Mouse (Mus musculus): ENCODE results near the gene Bfar. TPM values are rescaled to one million over a fixed set of nuclear protein-coding genes. Genes with fewer than 3 reads are reported as not detected.

Bfar gene
- total and polyA plus RNA-seq, 3 experiments, result 43.1 to 44.4 (median 43.9) TPM

GRCm38 (mm10) chr16:13645930-13646329, 25.7 kb upstream of the Bfar start:
- in situ Hi-C loops (cut with MboI; ENCODE audit: low pct_ligation_motif_present, low pct_unique_long_range_greater_than_20kb, low sequenced_read_pairs), result no loop called here
- H3K4me2 ChIP-seq (ENCODE audit: insufficient read depth, low read depth, poor library complexity, severe bottlenecking), result no peak overlapping the region
- peaks cover 52 to 80% of the 10 kb centered on the region in 2 experiments for H3K36me3 ChIP-seq (replicated peaks in 1 of 2; ENCODE audit: control insufficient read depth in 1 of 2, insufficient read depth in 1 of 2, low read length in 1 of 2)
- H3K4me1 ChIP-seq (ENCODE audit: control insufficient read depth in 1 of 2, insufficient read depth in 2 of 2), result peaks cover 0 to 10% of the 10 kb centered on the region in 2 experiments; a peak in 2 of 4 replicates
- H3K4me3 ChIP-seq (replicated peaks in 1 of 3; ENCODE audit: low read depth in 2 of 3, low read length in 2 of 3, poor library complexity in 1 of 3), result no peak overlapping the region
- DNase-seq (ENCODE audit: extremely low read depth), result no peak
- H3K27ac ChIP-seq (ENCODE audit: insufficient read depth, low read depth), result no peak overlapping the region
- H3K9me3 ChIP-seq (replicated peaks; ENCODE audit: low read length), result no peaks in the 10 kb centered on the region
- no peak overlapping the region for H3K9ac ChIP-seq (ENCODE audit: insufficient read depth, low read depth)
- TF ChIP-seq RCOR1 (conservative IDR thresholded peaks at IDR 0.05; ENCODE audit: low read depth, low read length) (no peak), MEF2A (IDR thresholded peaks at IDR 0.05; ENCODE audit: borderline replicate concordance, low read depth, low read length) (no peak), NELFE (IDR thresholded peaks at IDR 0.05; ENCODE audit: low read depth, low read length) (no peak), CHD2 (IDR thresholded peaks at IDR 0.05; ENCODE audit: low read length) (no peak), PAX5 (IDR thresholded peaks at IDR 0.05; ENCODE audit: low read length) (no peak), BHLHE40 (IDR thresholded peaks at IDR 0.05; ENCODE audit: low read depth, low read length) (no peak), CTCF (conservative IDR thresholded peaks at IDR 0.05 in 1 of 2, IDR thresholded peaks at IDR 0.05 in 1 of 2; ENCODE audit: low read depth in 2 of 2, low read length in 2 of 2) (no peak), CHD1 (IDR thresholded peaks at IDR 0.05; ENCODE audit: low read depth, low read length) (no peak), MAFK (IDR thresholded peaks at IDR 0.05; ENCODE audit: insufficient replicate concordance, low read length) (no peak), USF1 (IDR thresholded peaks at IDR 0.05; ENCODE audit: low read depth, low read length) (no peak), KAT2A (IDR thresholded peaks at IDR 0.05; ENCODE audit: insufficient replicate concordance, low read length) (no peak), MXI1 (IDR thresholded peaks at IDR 0.05; ENCODE audit: low read depth, low read length) (no peak)
- dilution Hi-C loops (cut with MboI; ENCODE audit: extremely low pct_ligation_motif_present, extremely low pct_unique_long_range_greater_than_20kb, low sequenced_read_pairs), result no loop called here
- no peaks in the 10 kb centered on the region for H3K79me2 ChIP-seq (replicated peaks; ENCODE audit: control insufficient read depth, extremely low read depth, insufficient read depth, poor library complexity, severe bottlenecking)
- H3K27me3 ChIP-seq (replicated peaks), result no peaks in the 10 kb centered on the region

GRCm38 (mm10) chr16:13658886-13659285, 12.8 kb upstream of the Bfar start:
- Histone ChIP-seq H3K79me2 (replicated peaks; ENCODE audit: control insufficient read depth, extremely low read depth, insufficient read depth, poor library complexity, severe bottlenecking) (no peaks in the 10 kb centered on the region), H3K9me3 (replicated peaks; ENCODE audit: low read length) (no peaks in the 10 kb centered on the region), H3K9ac (ENCODE audit: insufficient read depth, low read depth) (no peak overlapping the region), H3K4me3 (replicated peaks in 1 of 3; ENCODE audit: low read depth in 2 of 3, low read length in 2 of 3, poor library complexity in 1 of 3) (no peak overlapping the region), H3K36me3 (replicated peaks in 1 of 2; ENCODE audit: control insufficient read depth in 1 of 2, insufficient read depth in 1 of 2, low read length in 1 of 2) (peaks cover 54 to 81% of the 10 kb centered on the region in 2 experiments), H3K27me3 (replicated peaks) (no peaks in the 10 kb centered on the region), H3K4me1 (ENCODE audit: control insufficient read depth in 1 of 2, insufficient read depth in 2 of 2) (peaks cover 12 to 22% of the 10 kb centered on the region in 2 experiments), H3K4me2 (ENCODE audit: insufficient read depth, low read depth, poor library complexity, severe bottlenecking) (no peak overlapping the region), H3K27ac (ENCODE audit: insufficient read depth, low read depth) (no peak overlapping the region)
- DNase-seq (ENCODE audit: extremely low read depth), result peak; percentile 76
- dilution Hi-C loops (cut with MboI; ENCODE audit: extremely low pct_ligation_motif_present, extremely low pct_unique_long_range_greater_than_20kb, low sequenced_read_pairs) (no loop called here), in situ Hi-C loops (cut with MboI; ENCODE audit: low pct_ligation_motif_present, low pct_unique_long_range_greater_than_20kb, low sequenced_read_pairs) (no loop called here)
- peak; percentile 93 for TF ChIP-seq IRF4 (IDR thresholded peaks at IDR 0.05; ENCODE audit: low read depth, low read length)
- peak; percentile 63; the same call in 1 of the 2 replicates for TF ChIP-seq JUND (conservative IDR thresholded peaks at IDR 0.05; ENCODE audit: low read depth, low read length)
- TF ChIP-seq TBP (conservative IDR thresholded peaks at IDR 0.05; ENCODE audit: low read depth, low read length), result no peak
- TF ChIP-seq ETS1 (conservative IDR thresholded peaks at IDR 0.05; ENCODE audit: low read depth, low read length), result no peak; the same call in 1 of the 2 replicates
- TF ChIP-seq RAD21 (IDR thresholded peaks at IDR 0.05; ENCODE audit: low read depth, low read length), result no peak
- peak; percentile 41; the same call in 1 of the 2 replicates for TF ChIP-seq JUN (IDR thresholded peaks at IDR 0.05; ENCODE audit: insufficient read depth, low read depth, low read length)
- TF ChIP-seq ZC3H11A (IDR thresholded peaks at IDR 0.05; ENCODE audit: low read depth, low read length), result no peak
- TF ChIP-seq RCOR1 (conservative IDR thresholded peaks at IDR 0.05; ENCODE audit: low read depth, low read length), result no peak
- TF ChIP-seq GABPA (IDR thresholded peaks at IDR 0.05; ENCODE audit: insufficient replicate concordance, low read depth, low read length), result no peak
- no peak for TF ChIP-seq HCFC1 (IDR thresholded peaks at IDR 0.05; ENCODE audit: low read depth, low read length)
- no peak for TF ChIP-seq ZKSCAN1 (IDR thresholded peaks at IDR 0.05; ENCODE audit: borderline replicate concordance, low read depth, low read length)
- TF ChIP-seq MAFK (IDR thresholded peaks at IDR 0.05; ENCODE audit: insufficient replicate concordance, low read length), result no peak
- TF ChIP-seq MAZ (IDR thresholded peaks at IDR 0.05; ENCODE audit: low read depth, low read length), result no peak
- TF ChIP-seq ZNF384 (IDR thresholded peaks at IDR 0.05; ENCODE audit: low read depth, low read length), result no peak
- peak; percentile 81 for TF ChIP-seq EP300 (IDR thresholded peaks at IDR 0.05; ENCODE audit: low read length)
- TF ChIP-seq PAX5 (IDR thresholded peaks at IDR 0.05; ENCODE audit: low read length), result no peak
- no peak; the same call in 1 of the 2 replicates for TF ChIP-seq BHLHE40 (IDR thresholded peaks at IDR 0.05; ENCODE audit: low read depth, low read length)

Data from CH12.LX (cell line).